Mouse (Mus musculus): ENCODE data around the gene Peli2. TPM values are rescaled to one million over a fixed set of nuclear protein-coding genes. Genes with fewer than 3 reads are reported as not detected.

The Peli2 gene
- polyA plus RNA-seq, 1 experiment from 2014 or later: 5.1 TPM

GRCm38 (mm10) chr14:48121529-48122517 is 1.2 kb downstream of the Peli2 start:
- ATAC-seq (peak; percentile 24), DNase-seq (ENCODE audit: low spot score) (peak; percentile 72)
- Histone ChIP-seq H3K4me1 (ENCODE audit: control insufficient read depth, insufficient read depth, low read length) (peaks cover 26% of the 10 kb centered on the region), H3K36me3 (ENCODE audit: control insufficient read depth, insufficient read depth, low read length) (no peaks in the 10 kb centered on the region), H3K27ac (ENCODE audit: low read depth, low read length) (peak overlapping the region; percentile 81), H3K4me2 (ENCODE audit: low read length) (peak overlapping the region; percentile 64), H3K9ac (ENCODE audit: low read length) (peak overlapping the region; percentile 90), H3K4me3 (ENCODE audit: low read depth, low read length) (peak overlapping the region; percentile 83), H3K27me3 (replicated peaks; ENCODE audit: control insufficient read depth, insufficient read depth, low read length) (no peaks in the 10 kb centered on the region), H3K9me3 (replicated peaks; ENCODE audit: control insufficient read depth, low read length) (no peaks in the 10 kb centered on the region)
- WGBS: under 1% methylated on average over 32 of the region's 32 CpGs

- H3K9me3 ChIP-seq (replicated peaks; ENCODE audit: control insufficient read depth, low read length): no peaks in the 10 kb centered on the region
- ATAC-seq (no peak), DNase-seq (ENCODE audit: low spot score) (no peak)
- peak overlapping the region; percentile 64; the same call in 1 of the 2 replicates for H3K4me2 ChIP-seq (ENCODE audit: low read length)
- H3K27me3 ChIP-seq (replicated peaks; ENCODE audit: control insufficient read depth, insufficient read depth, low read length): no peaks in the 10 kb centered on the region; the same call in 1 of the 2 replicates
- H3K27ac ChIP-seq (ENCODE audit: low read depth, low read length): no peak overlapping the region
- WGBS: 53% methylated on average over 5 of the region's 5 CpGs
- peaks cover 24% of the 10 kb centered on the region for H3K4me1 ChIP-seq (ENCODE audit: control insufficient read depth, insufficient read depth, low read length)
- no peak overlapping the region for H3K4me3 ChIP-seq (ENCODE audit: low read depth, low read length)
- H3K36me3 ChIP-seq (ENCODE audit: control insufficient read depth, insufficient read depth, low read length): no peaks in the 10 kb centered on the region
- no peak overlapping the region for H3K9ac ChIP-seq (ENCODE audit: low read length)
Observed at GRCm38 (mm10) chr14:48124011-48124410, 3.4 kb downstream of the Peli2 start.

- Histone ChIP-seq H3K4me3 (ENCODE audit: low read depth, low read length) (no peak overlapping the region), H3K27me3 (replicated peaks; ENCODE audit: control insufficient read depth, insufficient read depth, low read length) (no peaks in the 10 kb centered on the region; the same call in 1 of the 2 replicates), H3K4me2 (ENCODE audit: low read length) (no peak overlapping the region), H3K4me1 (ENCODE audit: control insufficient read depth, insufficient read depth, low read length) (peaks cover 24% of the 10 kb centered on the region), H3K36me3 (ENCODE audit: control insufficient read depth, insufficient read depth, low read length) (no peaks in the 10 kb centered on the region), H3K9me3 (replicated peaks; ENCODE audit: control insufficient read depth, low read length) (no peaks in the 10 kb centered on the region), H3K9ac (ENCODE audit: low read length) (no peak overlapping the region), H3K27ac (ENCODE audit: low read depth, low read length) (no peak overlapping the region)
- ATAC-seq (no peak), DNase-seq (ENCODE audit: low spot score) (no peak)
- WGBS: 51% methylated on average over 4 of the region's 4 CpGs
Observed at GRCm38 (mm10) chr14:48124816-48125215, 4.2 kb downstream of the Peli2 start.

GRCm38 (mm10) chr14:48125971-48126370 is 5.3 kb downstream of the Peli2 start:
- no peak for ATAC-seq
- WGBS: 91% methylated on average over 6 of the region's 6 CpGs
- Histone ChIP-seq H3K9me3 (replicated peaks; ENCODE audit: control insufficient read depth, low read length) (no peaks in the 10 kb centered on the region), H3K9ac (ENCODE audit: low read length) (no peak overlapping the region), H3K36me3 (ENCODE audit: control insufficient read depth, insufficient read depth, low read length) (no peaks in the 10 kb centered on the region), H3K4me1 (ENCODE audit: control insufficient read depth, insufficient read depth, low read length) (peaks cover 24% of the 10 kb centered on the region), H3K4me2 (ENCODE audit: low read length) (no peak overlapping the region), H3K27me3 (replicated peaks; ENCODE audit: control insufficient read depth, insufficient read depth, low read length) (no peaks in the 10 kb centered on the region; the same call in 1 of the 2 replicates), H3K27ac (ENCODE audit: low read depth, low read length) (no peak overlapping the region), H3K4me3 (ENCODE audit: low read depth, low read length) (no peak overlapping the region)
- no peak for DNase-seq (ENCODE audit: low spot score)

- Histone ChIP-seq H3K36me3 (ENCODE audit: control insufficient read depth, insufficient read depth, low read length) (no peaks in the 10 kb centered on the region), H3K4me2 (ENCODE audit: low read length) (no peak overlapping the region), H3K27me3 (replicated peaks; ENCODE audit: control insufficient read depth, insufficient read depth, low read length) (no peaks in the 10 kb centered on the region; the same call in 1 of the 2 replicates), H3K9me3 (replicated peaks; ENCODE audit: control insufficient read depth, low read length) (no peaks in the 10 kb centered on the region), H3K4me1 (ENCODE audit: control insufficient read depth, insufficient read depth, low read length) (peaks cover 29% of the 10 kb centered on the region), H3K4me3 (ENCODE audit: low read depth, low read length) (no peak overlapping the region), H3K9ac (ENCODE audit: low read length) (no peak overlapping the region), H3K27ac (ENCODE audit: low read depth, low read length) (no peak overlapping the region)
- WGBS: 69% methylated on average over 4 of the region's 4 CpGs
- ATAC-seq: no peak
- no peak for DNase-seq (ENCODE audit: low spot score)
Observed at GRCm38 (mm10) chr14:48126931-48127330, 6.3 kb downstream of the Peli2 start.

GRCm38 (mm10) chr14:48127609-48128185 is 7.1 kb downstream of the Peli2 start:
- no peaks in the 10 kb centered on the region for H3K9me3 ChIP-seq (replicated peaks; ENCODE audit: control insufficient read depth, low read length)
- H3K9ac ChIP-seq (ENCODE audit: low read length): no peak overlapping the region
- H3K4me2 ChIP-seq (ENCODE audit: low read length): no peak overlapping the region
- no peak overlapping the region for H3K4me3 ChIP-seq (ENCODE audit: low read depth, low read length)
- DNase-seq (ENCODE audit: low spot score) (no peak), ATAC-seq (no peak)
- H3K36me3 ChIP-seq (ENCODE audit: control insufficient read depth, insufficient read depth, low read length): no peaks in the 10 kb centered on the region
- H3K27me3 ChIP-seq (replicated peaks; ENCODE audit: control insufficient read depth, insufficient read depth, low read length): no peaks in the 10 kb centered on the region; the same call in 1 of the 2 replicates
- H3K27ac ChIP-seq (ENCODE audit: low read depth, low read length): no peak overlapping the region
- peaks cover 24% of the 10 kb centered on the region for H3K4me1 ChIP-seq (ENCODE audit: control insufficient read depth, insufficient read depth, low read length)
- WGBS: 32% methylated on average over 8 of the region's 8 CpGs

GRCm38 (mm10) chr14:48128701-48129100 is 8.1 kb downstream of the Peli2 start:
- H3K9me3 ChIP-seq (replicated peaks; ENCODE audit: control insufficient read depth, low read length): no peaks in the 10 kb centered on the region
- no peak for ATAC-seq
- H3K9ac ChIP-seq (ENCODE audit: low read length): no peak overlapping the region
- H3K4me2 ChIP-seq (ENCODE audit: low read length): no peak overlapping the region
- H3K4me1 ChIP-seq (ENCODE audit: control insufficient read depth, insufficient read depth, low read length): peaks cover 25% of the 10 kb centered on the region
- H3K4me3 ChIP-seq (ENCODE audit: low read depth, low read length): no peak overlapping the region
- DNase-seq (ENCODE audit: low spot score): no peak
- H3K27ac ChIP-seq (ENCODE audit: low read depth, low read length): no peak overlapping the region
- H3K36me3 ChIP-seq (ENCODE audit: control insufficient read depth, insufficient read depth, low read length): no peaks in the 10 kb centered on the region
- 93% methylated on average over 5 of the region's 5 CpGs for WGBS
- H3K27me3 ChIP-seq (replicated peaks; ENCODE audit: control insufficient read depth, insufficient read depth, low read length): no peaks in the 10 kb centered on the region; the same call in 1 of the 2 replicates

GRCm38 (mm10) chr14:48130021-48130420 is 9.4 kb downstream of the Peli2 start:
- Histone ChIP-seq H3K27me3 (replicated peaks; ENCODE audit: control insufficient read depth, insufficient read depth, low read length) (no peaks in the 10 kb centered on the region; the same call in 1 of the 2 replicates), H3K36me3 (ENCODE audit: control insufficient read depth, insufficient read depth, low read length) (no peaks in the 10 kb centered on the region), H3K4me1 (ENCODE audit: control insufficient read depth, insufficient read depth, low read length) (peaks cover 20% of the 10 kb centered on the region), H3K9me3 (replicated peaks; ENCODE audit: control insufficient read depth, low read length) (no peaks in the 10 kb centered on the region), H3K9ac (ENCODE audit: low read length) (no peak overlapping the region), H3K27ac (ENCODE audit: low read depth, low read length) (no peak overlapping the region), H3K4me2 (ENCODE audit: low read length) (no peak overlapping the region), H3K4me3 (ENCODE audit: low read depth, low read length) (no peak overlapping the region)
- no peak for ATAC-seq
- WGBS: 90% methylated on average over 6 of the region's 6 CpGs
- DNase-seq (ENCODE audit: low spot score): no peak
